Mouse (Mus musculus) MN1 (cell line): Measurements from ENCODE around the gene Bri3bp.
"Not testable (repeated sequence)": the region's sequence is repeated elsewhere in the genome, so short reads cannot be mapped to it uniquely, and the experiment has no call there.

Experiments used
- DNase-seq: peaks from one replicate; pipeline ENCODE4 v3.0.0-alpha.2; 2016; ENCODE audit warnings: low spot score

Bri3bp gene

DNA sequence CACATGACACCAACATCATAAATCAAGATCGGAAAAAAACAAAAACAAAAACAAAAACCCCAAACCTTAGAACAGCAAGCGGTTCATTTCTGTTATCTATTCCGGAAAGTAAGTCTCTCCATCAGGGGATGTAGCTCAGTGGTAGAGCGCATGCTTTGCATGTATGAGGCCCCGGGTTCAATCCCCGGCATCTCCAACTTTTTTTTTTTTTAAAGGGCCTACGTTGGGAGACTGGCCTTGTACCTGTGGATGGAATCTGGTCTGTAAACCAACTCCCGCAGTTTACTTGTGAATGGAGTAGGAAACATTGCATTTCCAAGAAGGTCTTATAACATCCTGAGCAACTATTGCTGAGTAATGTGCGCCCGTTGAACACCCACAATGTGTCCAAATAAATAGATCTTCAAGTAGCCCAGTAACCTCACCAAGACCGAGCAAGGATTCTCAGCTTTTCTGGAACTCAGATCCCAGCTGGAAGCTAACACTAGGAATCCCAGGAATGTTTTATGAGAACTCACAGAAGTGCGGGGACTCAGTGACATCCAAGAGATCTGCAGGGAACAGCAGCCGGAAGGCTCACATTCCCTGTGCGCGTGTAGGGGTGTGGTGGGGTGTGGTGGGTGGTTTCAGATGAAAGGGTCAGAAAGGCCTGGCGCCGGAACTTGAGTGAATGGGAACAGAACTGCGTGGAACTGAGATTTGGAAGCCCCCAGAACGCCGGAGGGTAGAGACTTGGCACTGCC lies 31.8 kb upstream of the Bri3bp start:
- DNase-seq, result peak; percentile 83

DNA sequence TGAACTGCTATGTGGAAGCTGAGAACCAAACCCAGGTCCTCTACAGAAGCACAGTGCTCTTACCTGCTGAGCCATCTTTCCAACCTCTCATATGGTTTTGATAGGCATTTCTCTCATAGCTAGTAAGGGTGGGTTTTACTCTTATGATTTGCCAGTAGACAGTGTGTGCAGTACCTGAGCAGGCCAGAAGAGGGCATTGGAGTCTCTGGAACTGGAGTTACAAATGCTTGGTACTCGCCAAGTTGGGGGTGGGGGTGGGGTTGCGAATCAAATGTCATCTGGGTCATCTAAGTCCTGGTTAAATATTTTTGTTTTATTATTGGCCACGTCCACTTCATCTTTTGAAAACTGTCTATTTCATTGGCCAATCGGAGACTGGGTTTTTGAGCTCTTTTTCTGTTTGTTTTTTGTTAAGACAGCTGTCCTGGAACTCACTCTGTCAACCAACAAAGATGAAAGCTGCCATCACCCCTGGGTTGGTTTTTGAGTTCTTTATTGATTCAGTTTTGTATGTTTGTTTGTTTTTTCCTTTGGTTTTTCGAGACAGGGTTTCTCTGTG lies 29.3 kb upstream of the Bri3bp start:
- DNase-seq, result peak; percentile 43

DNA sequence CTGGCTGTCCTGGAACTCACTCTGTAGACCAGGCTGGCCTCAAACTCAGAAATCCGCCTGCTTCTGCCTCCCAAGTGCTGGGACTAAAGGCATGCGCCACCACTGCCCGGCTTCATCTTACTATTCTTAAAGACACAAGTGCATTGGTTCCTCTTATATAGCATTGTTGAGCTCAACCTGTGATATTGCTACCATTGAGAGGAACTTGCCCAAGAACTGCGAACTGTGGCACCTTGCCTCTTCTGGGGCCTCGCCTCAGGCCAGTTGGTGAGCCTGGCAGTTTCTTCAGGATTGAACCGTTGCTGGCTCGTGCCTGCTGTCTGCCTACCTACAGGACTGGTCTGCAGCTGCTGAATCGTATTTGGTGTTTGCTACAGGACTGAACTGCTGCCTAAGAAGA lies 28.8 kb upstream of the Bri3bp start:
- DNase-seq, result not testable (repeated sequence)

DNA sequence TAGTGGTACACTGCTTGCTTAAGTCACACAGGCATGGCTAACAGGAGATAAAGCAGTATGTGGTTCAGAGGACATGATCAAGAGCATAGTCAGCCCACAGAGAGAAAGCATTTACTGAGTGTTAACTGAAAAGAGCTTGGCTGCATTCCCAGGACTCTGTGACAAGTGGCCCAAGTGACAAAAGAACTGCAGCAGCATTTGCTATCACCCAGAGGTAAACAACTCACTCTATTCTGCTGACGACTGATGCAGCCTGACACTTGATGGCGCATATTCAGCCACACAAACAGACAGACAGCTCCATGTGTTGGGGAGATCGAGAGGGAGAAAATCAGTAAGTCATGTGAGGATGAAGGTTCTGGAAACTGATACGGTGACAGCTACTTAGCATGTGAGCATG lies 27.6 kb upstream of the Bri3bp start:
- no peak for DNase-seq

DNA sequence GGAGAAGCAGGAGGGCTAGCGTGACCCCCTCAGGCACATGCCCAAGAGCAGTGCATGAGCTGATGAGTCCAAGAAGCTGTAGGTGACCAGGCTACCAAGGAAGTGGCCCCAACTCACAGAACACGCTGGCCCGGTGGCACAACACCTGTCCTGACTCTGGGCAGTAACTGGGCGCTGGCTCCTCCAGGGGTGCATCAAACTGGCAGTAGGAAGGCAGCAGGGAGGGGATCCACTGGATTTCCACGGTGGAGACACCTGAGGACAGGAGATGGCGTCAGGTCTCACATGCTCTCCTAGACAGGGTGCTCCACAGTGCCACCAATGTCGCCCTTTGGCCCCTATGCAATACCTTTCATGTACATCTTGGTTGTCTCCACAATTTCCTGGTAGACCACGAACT lies 25.2 kb upstream of the Bri3bp start:
- no peak for DNase-seq

DNA sequence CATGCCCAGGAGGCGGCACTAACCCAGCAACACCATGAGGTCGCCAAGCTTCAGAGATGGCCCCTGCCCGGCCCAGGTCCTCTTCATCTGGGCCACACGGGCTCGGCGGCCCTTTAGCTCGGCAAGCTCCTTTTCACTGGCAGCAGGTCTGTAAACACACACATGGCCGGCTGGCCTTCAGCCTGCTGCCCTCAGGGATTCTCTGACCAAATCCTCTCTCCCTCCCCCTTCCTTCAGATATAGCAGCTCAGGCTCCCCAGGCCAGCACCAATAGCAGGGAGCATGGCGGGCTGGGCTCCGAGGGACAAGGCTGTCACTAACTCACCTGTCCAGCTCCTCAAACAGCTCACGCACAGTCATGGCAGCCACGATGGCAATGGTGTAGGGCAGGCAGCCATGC lies 22.7 kb upstream of the Bri3bp start:
- DNase-seq, result no peak

DNA sequence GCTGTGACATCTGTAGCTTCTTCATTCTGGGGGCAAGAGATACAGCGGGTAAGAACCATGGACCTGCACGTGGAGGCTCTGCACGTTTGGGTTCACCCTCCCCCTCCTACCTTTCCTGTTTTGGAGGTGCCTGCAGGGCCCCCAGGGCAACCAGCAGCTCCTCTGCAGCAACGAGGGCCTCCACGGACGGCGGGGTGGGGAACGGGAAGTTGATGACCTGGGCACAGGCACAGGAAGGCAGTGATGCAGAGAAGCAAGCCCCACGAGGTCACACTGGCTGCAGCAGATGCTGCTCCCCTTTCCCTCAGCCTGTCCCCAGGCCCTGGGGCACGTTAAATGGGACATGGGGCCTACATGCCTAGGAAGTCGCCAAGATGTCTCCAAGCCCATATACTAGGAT lies 22.2 kb upstream of the Bri3bp start:
- no peak for DNase-seq

DNA sequence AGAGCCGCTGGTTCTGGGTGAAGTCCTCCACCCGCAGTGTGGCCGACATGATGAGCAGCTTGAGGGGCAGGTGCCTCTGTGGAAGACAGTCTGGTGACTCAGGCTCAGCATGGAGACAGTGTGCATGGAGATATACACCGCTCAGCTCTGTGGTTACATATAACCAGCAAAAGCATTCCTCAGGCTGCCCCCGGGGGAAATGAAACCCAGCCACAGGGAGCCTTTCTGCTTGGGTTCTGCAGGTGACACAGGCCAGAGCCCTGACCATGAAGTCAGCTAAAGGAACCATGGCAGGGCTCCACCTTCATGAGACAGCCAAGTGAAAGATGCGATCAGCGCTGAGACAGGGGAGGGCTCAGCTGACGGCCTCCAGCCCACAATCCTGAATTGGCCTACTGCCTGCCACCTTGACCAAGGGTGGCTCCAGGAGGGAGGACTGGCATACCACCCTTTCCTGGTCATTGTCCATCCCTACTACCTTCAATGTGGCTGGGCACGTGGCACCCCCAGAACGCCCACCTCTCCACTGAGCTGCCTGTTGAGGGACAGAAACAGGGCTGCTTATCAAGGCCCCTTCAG lies 15.6 kb upstream of the Bri3bp start:
- DNase-seq, result peak; percentile 22

DNA sequence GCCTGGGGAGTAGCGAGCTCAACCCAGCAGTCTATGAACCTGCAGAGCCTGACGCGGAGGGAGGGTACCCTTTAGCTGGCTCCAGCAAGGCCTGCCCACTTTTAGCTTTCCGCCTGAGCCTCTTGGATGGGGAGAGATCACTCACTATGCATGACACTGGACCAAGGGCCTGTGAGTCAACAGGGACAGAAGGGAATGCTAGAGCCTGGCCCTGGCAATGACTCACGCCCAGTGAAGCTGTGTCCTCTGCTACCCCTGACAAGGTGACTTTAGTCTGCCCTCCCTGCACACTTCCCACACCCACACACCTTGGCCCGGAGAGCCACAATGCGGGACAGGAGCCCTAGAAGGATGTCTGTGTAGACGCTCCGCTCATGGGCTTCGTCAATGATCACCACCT lies 15.0 kb upstream of the Bri3bp start:
- no peak for DNase-seq

DNA sequence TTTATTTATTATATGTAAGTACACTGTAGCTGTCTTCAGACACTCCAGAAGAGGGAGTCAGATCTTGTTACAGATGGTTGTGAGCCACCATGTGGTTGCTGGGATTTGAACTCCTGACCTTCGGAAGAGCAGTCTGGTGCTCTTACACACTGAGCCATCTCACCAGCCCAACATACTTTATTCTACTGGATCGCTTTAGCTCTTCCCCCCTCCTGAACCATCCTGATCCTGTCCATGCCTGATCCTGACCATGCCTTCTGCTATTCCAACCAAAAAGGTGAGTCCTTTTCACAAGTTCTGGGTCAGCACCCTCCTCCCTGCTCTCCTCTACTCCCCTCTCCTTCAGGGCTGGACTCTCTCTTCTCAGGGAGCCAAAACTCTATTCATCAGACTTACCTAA lies 9.0 kb upstream of the Bri3bp start:
- not testable (repeated sequence) for DNase-seq

DNA sequence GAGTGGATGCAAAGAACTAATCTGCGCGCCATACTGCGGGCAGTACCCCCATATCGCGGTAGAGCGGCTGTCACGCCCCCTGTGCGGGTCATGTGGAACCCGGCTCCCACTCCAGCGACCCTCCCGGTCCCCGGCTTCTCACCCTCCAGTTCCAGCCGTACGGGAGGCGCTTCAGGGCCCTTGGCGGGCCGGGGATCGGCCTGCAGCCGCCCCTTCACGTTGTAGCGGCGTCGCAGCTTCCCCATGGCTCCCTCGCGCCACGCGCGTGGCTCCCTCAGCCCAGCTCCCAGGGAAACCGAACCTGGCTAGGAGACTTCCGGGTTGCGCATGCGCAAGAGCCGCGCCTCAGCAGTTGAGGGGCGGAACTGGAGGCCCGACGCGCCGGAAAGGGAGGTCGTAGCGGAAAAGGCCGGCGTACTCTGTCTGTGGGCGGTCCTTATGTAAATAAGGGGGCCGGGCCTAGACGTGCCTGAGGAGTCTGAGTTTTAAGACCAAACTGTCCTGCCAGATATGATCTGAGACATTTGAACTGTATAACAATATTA lies 7.5 kb upstream of the Bri3bp start, which contains the start of gene Dhx37:
Dhx37 (minus strand) TSS at position 329 of the 545 bp plus-strand sequence.
- peak; percentile 97 for DNase-seq

DNA sequence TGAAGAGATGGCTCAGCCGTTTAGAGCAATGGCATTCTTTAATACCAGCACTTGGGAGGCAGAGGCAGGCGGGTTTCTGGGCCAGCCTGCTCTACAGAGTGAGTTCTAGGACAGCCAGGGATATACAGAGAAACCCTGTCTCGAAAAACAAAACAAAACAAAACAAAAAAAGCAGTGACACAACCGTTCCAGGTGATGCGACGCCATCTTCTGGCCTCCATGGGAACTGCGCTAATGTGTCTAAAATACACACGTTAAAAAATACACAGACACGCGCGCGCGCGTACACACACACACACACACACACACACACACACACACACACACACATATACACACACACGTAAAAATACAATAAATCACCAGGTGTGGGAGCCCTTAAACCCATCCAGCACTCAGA lies 7.0 kb upstream of the Bri3bp start:
- DNase-seq, result not testable (repeated sequence)

DNA sequence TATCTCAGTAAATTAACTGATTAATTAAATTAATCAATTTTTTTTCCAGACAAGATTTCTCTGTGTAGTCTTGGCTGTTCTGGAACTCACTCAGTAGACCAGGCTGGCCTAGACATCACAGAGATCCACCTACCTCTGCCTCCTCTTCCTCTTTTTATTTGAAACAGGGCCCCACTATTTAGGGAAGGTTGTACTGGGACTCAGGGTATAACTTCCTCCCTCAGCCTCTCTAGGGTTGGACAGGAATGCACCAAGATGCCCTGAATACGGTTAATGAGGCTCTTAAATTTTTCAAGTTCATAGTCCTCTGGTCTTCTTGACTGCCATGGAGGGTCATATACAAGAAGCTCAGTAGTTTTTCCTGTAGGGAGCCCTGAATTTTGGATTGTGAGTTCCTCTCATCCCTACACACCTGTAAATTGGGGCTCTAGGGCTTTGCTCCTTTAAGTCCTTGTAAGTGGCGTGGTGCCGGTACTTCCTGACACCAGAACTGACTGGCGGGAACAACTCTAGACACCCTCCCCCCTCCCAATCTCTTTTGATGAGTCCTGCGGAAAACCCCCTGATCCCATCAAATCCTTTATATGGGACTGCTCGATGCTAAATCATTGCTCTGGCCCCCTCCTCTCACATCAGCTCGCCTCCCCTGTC lies 660 bp upstream of the Bri3bp start:
- DNase-seq, result peak; percentile 22

DNA sequence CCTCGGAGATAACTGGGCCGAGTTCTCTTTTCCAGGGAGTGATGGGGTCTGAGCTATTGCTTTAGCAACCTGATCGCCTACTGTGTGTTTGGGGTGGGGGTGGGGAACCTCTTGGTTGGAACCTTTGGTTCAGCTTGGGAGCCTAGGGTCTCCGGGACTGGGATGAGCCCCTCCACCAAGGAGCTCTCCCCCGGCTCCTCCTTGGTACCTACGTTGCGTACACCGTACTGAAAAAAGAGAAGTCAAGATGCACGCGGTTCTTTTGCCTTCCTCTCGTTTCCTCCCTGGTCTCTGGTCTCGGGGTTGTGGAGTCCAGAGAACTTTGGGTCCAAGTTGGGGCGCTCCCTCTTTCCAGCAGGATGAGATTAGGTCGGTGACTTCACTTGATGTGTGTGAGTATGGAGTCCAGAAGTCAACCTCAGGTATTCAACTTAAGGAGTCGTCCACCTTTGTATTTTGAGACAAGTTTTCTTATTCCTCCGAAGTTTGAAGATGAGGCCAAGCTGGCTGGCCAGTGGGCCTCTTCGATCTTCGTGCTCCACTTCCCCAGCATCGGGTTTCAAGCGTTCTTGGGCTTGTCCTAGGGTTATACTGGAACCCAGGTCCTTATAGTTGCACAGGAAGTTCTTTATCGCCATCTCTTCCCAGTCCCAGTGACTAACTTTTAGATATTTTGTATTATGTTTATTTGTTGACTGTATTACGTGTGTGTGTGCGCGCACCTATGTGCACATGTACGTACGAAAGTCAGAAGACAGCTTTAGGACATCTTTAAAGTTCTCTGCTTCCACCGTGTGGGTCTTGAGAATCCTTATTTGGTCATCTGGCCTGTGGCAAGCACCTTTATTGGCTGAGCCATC lies 998 bp downstream of the Bri3bp start:
- peak; percentile 17 for DNase-seq

DNA sequence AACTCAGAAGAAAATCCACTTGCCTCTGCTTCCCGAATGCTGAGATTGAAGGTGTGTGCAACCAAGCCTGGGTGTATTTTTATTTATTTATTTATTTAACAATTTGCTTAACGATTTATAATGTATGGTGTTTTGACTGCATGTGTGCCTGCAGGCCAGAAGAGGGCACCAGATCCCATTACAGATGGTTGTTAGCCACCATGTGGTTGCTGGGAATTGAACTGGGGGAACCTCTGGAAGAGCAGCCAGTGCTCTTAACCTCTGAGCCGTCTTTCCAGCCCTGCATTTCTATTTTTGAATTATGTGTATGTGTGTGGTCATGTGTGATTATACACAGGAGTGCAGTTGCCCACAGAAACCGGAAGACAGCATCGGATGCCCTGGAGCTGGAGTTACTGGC lies 2.0 kb downstream of the Bri3bp start:
- no peak for DNase-seq

DNA sequence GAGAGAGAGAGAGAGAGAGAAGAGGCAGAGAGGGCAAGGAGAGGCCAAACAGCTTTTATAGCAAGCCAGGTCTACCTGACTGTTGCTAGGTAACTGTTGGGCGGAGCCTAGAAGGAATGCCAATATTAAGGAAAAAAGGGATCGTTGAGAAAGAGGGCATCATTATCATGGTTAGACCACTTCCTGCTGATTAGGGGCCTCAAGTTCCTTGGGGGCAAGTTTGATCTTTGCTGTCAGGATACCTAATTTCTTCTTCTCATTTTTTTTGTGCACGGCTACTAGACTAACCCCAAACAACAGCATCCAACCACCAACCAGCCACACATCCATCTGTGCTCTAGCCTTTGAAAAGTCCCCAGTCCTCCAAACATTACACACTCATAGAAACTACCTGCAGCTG lies 2.5 kb downstream of the Bri3bp start:
- no peak for DNase-seq

DNA sequence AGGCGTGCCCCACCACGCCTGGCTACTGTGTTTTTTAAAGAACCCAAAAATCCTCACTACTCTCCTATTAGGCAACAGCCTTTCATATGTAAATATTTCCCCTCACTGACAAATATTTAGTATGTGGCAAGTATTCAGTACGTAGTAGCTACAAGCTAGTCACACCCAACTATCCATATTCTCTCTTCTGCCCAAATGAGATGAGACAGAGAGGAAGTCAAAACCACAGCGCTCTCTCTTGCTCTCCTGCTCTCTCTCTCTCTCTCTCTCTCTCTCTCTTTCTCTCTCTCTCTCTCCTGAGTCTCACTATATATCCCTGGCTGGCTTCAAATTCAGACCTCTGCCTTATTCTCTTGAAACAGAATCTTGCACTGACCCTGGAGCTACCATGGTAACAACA lies 3.2 kb downstream of the Bri3bp start:
- DNase-seq, result no peak

DNA sequence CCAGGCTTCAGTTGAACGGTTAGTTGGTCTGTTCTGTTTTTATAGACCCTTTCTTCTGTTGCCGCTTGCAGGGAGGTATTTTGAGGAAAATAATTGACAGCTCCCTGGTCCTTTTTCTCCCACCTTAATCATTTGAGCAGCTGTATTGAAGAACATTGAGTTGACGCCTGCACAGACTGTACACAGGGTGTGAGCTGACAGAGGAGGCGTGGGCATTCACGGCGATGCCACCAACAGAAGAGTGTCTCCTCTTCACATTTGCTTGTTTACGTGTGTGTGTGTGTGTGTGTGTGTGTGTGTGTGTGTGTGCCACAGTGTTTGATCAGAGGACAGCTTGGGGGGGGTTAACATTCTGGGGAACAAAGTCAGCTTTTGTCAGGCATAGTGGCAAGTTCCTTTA lies 5.0 kb downstream of the Bri3bp start:
- no peak for DNase-seq

DNA sequence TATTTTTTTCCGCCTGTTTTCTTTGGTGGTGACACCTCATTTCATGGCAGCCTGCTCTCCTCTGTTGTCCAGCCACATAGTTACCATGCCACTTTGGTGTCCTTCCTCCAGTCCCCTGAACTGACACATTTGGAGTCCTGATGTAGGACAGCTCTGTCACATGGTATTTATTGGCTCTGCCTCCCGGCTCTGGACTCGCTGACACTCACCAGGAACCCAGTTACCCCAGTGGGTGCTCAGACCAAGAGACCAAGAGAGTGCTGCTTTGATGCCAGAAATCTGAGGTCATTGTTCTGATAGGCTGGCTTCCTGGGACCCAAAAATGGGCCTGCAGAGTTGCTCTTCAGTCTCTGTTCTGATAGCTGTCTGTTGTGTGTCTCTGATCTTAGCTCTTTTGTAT lies 6.7 kb downstream of the Bri3bp start:
- peak; percentile 21 for DNase-seq

DNA sequence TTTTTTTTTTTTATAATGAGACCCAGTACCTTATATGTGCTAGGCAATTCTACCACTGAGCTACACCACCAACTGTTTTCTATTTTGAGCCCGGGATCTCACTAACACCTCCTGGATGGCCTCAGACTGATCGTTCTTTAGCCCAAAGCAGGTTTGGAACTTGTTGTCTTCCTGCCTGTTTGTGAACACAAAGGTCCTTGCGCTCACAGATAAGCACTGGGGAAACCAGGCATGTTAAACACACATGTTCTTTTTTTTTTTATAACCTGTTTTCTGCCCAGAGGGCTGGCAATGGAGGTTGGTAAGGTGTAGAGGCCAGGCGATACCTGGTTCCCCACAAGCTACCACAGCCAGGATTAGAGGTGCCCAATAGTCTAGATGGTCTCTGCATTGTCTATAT lies 7.3 kb downstream of the Bri3bp start:
- no peak for DNase-seq

DNA sequence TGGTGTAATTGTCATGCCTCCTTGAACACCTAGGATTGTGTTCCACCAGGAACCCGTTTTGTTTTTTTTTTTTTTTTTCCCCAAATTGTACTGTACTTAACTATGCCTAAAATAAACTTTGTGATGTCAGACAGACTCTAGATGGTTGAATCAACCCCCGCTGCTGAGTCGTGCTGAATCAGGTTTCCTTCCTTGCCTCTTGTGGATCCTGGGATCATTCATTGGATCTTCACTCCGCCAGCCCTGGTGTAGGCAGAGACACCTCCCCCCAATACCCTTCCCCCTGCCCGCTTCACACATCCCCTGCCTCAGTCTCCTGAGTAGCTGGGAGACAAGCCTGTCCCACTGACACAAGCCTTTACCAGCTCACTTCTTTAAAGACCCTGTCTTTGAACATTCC lies 7.9 kb downstream of the Bri3bp start:
- DNase-seq, result no peak

DNA sequence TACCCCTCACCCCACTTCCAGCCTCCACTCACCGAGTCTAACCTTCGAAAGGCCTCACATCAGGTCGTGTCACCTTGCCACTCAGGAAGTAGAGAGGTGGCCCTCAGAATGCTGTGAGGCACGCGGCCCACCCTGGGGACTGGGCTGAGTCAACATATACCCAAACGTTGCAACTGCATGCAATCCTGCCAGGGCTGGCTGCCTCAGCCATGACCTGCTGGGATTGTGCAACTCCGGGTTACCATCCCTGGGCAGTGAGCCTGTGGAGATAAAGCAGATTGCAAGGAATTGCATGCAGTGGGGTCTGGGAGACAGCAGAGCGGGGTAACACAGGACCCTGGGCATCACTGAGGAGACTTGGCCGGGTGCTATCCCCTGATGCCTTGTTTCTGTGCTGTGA lies 11.2 kb downstream of the Bri3bp start:
- DNase-seq, result peak; percentile 71
